Mouse (Mus musculus) retina, embryonic 14.5 days (tissue): ENCODE results near the gene Gm10800.
"Not testable (repeated sequence)": the region's sequence is repeated elsewhere in the genome, so short reads cannot be mapped to it uniquely, and the experiment has no call there.

ENCODE experiments used
- DNase-seq: peaks from one replicate; pipeline ENCODE4 v3.0.0-alpha.2; 2015; ENCODE audit warnings: low spot score

The Gm10800 gene

DNA sequence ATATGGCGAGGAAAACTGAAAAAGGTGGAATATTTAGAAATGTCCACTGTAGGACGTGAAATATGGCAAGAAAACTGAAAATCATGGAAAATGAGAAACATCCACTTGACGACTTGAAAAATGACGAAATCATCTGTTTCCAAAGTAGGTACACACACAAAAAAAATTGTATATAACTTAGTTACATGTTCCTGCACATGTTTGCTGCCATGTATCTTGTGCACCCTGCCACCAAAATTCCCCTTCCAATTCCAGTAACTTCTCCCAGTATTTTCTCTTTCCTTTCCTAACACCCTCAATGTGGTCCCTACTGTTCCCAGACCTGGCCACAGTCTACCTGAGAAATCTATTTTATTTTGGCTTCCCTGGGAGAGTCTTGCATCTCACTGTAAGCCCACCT, at the start of gene Gm10800:
Gene Gm10800 (minus strand): TSS at position 101 of the 400 bp plus-strand sequence.
- DNase-seq = not testable (repeated sequence)

GRCm38 (mm10) chr2:98697533-98697932, 30.4 kb upstream of the Gm10800 start:
- no peak for DNase-seq

DNA sequence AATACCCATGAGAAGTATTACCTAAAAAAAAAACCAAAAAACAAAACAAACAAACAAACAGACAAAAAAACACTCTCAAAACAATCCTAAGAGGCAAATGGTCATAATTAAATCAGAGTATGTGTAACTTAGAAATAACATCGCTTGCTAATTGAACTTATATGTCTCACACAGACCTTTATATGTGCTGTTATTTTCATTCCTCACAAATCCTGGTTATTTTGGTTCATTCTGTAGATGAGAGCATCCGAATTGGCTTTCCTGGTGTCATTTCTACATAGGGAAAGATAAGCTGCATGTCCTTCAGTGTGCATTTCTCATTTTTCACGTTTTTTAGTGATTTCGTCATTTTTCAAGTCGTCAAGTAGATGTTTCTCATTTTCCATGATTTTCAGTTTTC, 5.2 kb downstream of the Gm10800 start, which contains the start of gene Gm10801:
Gene Gm10801 (plus strand): TSS at position 301 of the 400 bp plus-strand sequence.
- DNase-seq = not testable (repeated sequence)
